Mouse (Mus musculus) spleen, adult 2 months (tissue): ENCODE results near the gene Fads2.

Experiments
- CTCF ChIP-seq: fragments of 200-500 bp; IDR thresholded peaks from 2 replicates; pipeline ENCODE4 v1.5.1; 2011; ENCODE audit warnings: mild to moderate bottlenecking, inconsistent platforms; ENCODE audit not compliant: insufficient read depth, insufficient read length, insufficient replicate concordance; ENCODE audit errors: extremely low read depth
- POLR2A ChIP-seq: fragments of 200-500 bp; IDR thresholded peaks from 2 replicates; pipeline ENCODE4 v1.6.1; 2011; ENCODE audit warnings: low read depth, low read length, inconsistent platforms

- TF ChIP-seq CTCF = no peak
- TF ChIP-seq POLR2A = no peak
These were observed 6.6 kb upstream of the Fads2 start for GRCm38 (mm10) chr19:10108129-10108528.
